8 mouse cellular contexts compared by ENCODE assay signal in genomic region chr15:103214971-103215907, GRCm38 (mm10). TPM values are rescaled to one million over a fixed set of nuclear protein-coding genes. Genes with fewer than 3 reads are reported as not detected.
DNase-seq lines count a peak whose midpoint lies in the region; ATAC-seq and TF ChIP-seq lines count a peak whose summit lies in the region.

No protein-coding gene starts in this region.

- 1% methylated on average over 15 of the region's 15 CpGs for WGBS in hindbrain, embryonic 11.5 days
- WGBS in lung, postnatal 0 days, result under 1% methylated on average over 15 of the region's 15 CpGs

- H3K4me2 ChIP-seq in hindbrain, embryonic 11.5 days (replicated peaks; ENCODE audit: low read depth, low read length), result peak overlapping the region; percentile 53
- H3K4me2 ChIP-seq in lung, postnatal 0 days (replicated peaks; ENCODE audit: low read depth, low read length), result peak overlapping the region; percentile 55

- peak; percentile 76 for TF ChIP-seq EP300 in lung, postnatal 0 days (IDR thresholded peaks at IDR 0.05)

- H3K9ac ChIP-seq in hindbrain, embryonic 11.5 days (ENCODE audit: low read depth, low read length), result peak overlapping the region; percentile 47
- peak overlapping the region; percentile 41; the same call in 1 of the 2 replicates for H3K9ac ChIP-seq in lung, postnatal 0 days (replicated peaks; ENCODE audit: low read depth)

- 0 out of 2 replicates have a peak, but pooled peaks cover 6% of the 10 kb centered on the region for H3K36me3 ChIP-seq in hindbrain, embryonic 11.5 days (ENCODE audit: control insufficient read depth, insufficient read depth, low read length)
- no peaks in the 10 kb centered on the region; the same call in 1 of the 2 replicates for H3K36me3 ChIP-seq in lung, postnatal 0 days (ENCODE audit: insufficient read depth, low read length)

- no peaks in the 10 kb centered on the region for H3K9me3 ChIP-seq in hindbrain, embryonic 11.5 days (ENCODE audit: control insufficient read depth, low read length)
- H3K9me3 ChIP-seq in lung, postnatal 0 days (ENCODE audit: low read length), result no peaks in the 10 kb centered on the region

- H3K27me3 ChIP-seq in hindbrain, embryonic 11.5 days (ENCODE audit: control insufficient read depth, insufficient read depth, low read length), result no peaks in the 10 kb centered on the region
- H3K27me3 ChIP-seq in lung, postnatal 0 days (replicated peaks; ENCODE audit: insufficient read depth, low read length), result no peaks in the 10 kb centered on the region

- peak overlapping the region; percentile 37 for H3K4me3 ChIP-seq in hindbrain, embryonic 11.5 days (ENCODE audit: low read depth, low read length)
- H3K4me3 ChIP-seq in lung, postnatal 0 days (ENCODE audit: low read depth, low read length), result peak overlapping the region; percentile 46

- peak; percentile 97 for ATAC-seq in hindbrain, embryonic 11.5 days (ENCODE audit: low FRiP score)
- peak; percentile 98 for ATAC-seq in lung, postnatal 0 days

- TF ChIP-seq CTCF in lung, postnatal 0 days (IDR thresholded peaks at IDR 0.05), result no peak

- H3K4me1 ChIP-seq in hindbrain, embryonic 11.5 days (replicated peaks; ENCODE audit: control insufficient read depth, insufficient read depth, low read length), result peaks cover 8% of the 10 kb centered on the region
- H3K4me1 ChIP-seq in lung, postnatal 0 days (ENCODE audit: insufficient read depth, low read depth, low read length), result peaks cover 10% of the 10 kb centered on the region; the same call in 1 of the 2 replicates

- H3K27ac ChIP-seq in hindbrain, embryonic 11.5 days (ENCODE audit: low read depth, low read length), result peak overlapping the region; percentile 93
- peak overlapping the region; percentile 87 for H3K27ac ChIP-seq in lung, postnatal 0 days (ENCODE audit: low read length)

- peak; percentile 92 for DNase-seq in MN1 (ENCODE audit: low spot score)
- DNase-seq in cerebellum, adult 9-10 months, result peak; percentile 25
- DNase-seq in frontal cortex, adult 2 months (ENCODE audit: extremely low spot score in 1 of 2, low spot score in 1 of 2), result peak; percentile 70 to 94
- DNase-seq in hindbrain, embryonic 11.5 days (ENCODE audit: low spot score), result peak; percentile 94
- DNase-seq in layer of hippocampus, postnatal 10 days (ENCODE audit: low spot score in 2 of 2), result peak; percentile 87 to 92
- peak; percentile 97 for DNase-seq in lung, postnatal 0 days (ENCODE audit: low spot score)
- DNase-seq in ovary, postnatal 10 days (ENCODE audit: low spot score), result peak; percentile 72
- peak; percentile 97 for DNase-seq in thymus, postnatal 0 days (ENCODE audit: low spot score)

RNA-seq across cellular contexts. Expression of gene Cbx5, which starts 24.4 kb away (rescaled TPM):
- polyA plus RNA-seq in frontal cortex, adult 2 months (2012; rRNA removed), result 70.1 and 79.9 TPM in 2 replicates
- 185 and 204 TPM in 2 replicates for polyA plus RNA-seq in hindbrain, embryonic 11.5 days (2014; fragmentation: Nextera tagmentation; extraction: Ambion mirVana)
- total RNA-seq in layer of hippocampus, postnatal 10 days (2021), result 100 to 1,000 TPM; 181 to 188 TPM
- 27.8 and 29.4 TPM in 2 replicates for polyA plus RNA-seq in lung, postnatal 0 days (2015; fragmentation: Nextera tagmentation; extraction: Ambion mirVana)
- polyA plus RNA-seq in thymus, postnatal 0 days (2015; fragmentation: Nextera tagmentation; extraction: Ambion mirVana), result 55.7 and 60.1 TPM in 2 replicates

RNA-seq across cellular contexts. Expression of gene Hnrnpa1, which starts 25.0 kb away (rescaled TPM):
- 360 and 407 TPM in 2 replicates for polyA plus RNA-seq in frontal cortex, adult 2 months (2012; rRNA removed)
- polyA plus RNA-seq in hindbrain, embryonic 11.5 days (2014; fragmentation: Nextera tagmentation; extraction: Ambion mirVana), result 1,309 and 1,311 TPM in 2 replicates
- 100 to 1,000 TPM; 399 to 417 TPM for total RNA-seq in layer of hippocampus, postnatal 10 days (2021)
- polyA plus RNA-seq in lung, postnatal 0 days (2015; fragmentation: Nextera tagmentation; extraction: Ambion mirVana), result 200 and 211 TPM in 2 replicates
- 683 and 713 TPM in 2 replicates for polyA plus RNA-seq in thymus, postnatal 0 days (2015; fragmentation: Nextera tagmentation; extraction: Ambion mirVana)

RNA-seq across cellular contexts. Expression of gene Nfe2, which starts 43.0 kb away (rescaled TPM):
- polyA plus RNA-seq in frontal cortex, adult 2 months (2012; rRNA removed), result 0.48 TPM in 1 of 2 replicates, not detected in the other
- polyA plus RNA-seq in hindbrain, embryonic 11.5 days (2014; fragmentation: Nextera tagmentation; extraction: Ambion mirVana), result 4.7 and 5.0 TPM in 2 replicates
- total RNA-seq in layer of hippocampus, postnatal 10 days (2021), result under 1 TPM in 1 of 2 experiments, not detected in 1; 0.39 TPM
- polyA plus RNA-seq in lung, postnatal 0 days (2015; fragmentation: Nextera tagmentation; extraction: Ambion mirVana), result 10.5 and 11.2 TPM in 2 replicates
- 8.0 and 9.1 TPM in 2 replicates for polyA plus RNA-seq in thymus, postnatal 0 days (2015; fragmentation: Nextera tagmentation; extraction: Ambion mirVana)

RNA-seq across cellular contexts. Expression of gene Smug1, which starts 48.3 kb away (rescaled TPM):
- 16.1 and 16.3 TPM in 2 replicates for polyA plus RNA-seq in frontal cortex, adult 2 months (2012; rRNA removed)
- 23.9 and 35.8 TPM in 2 replicates for polyA plus RNA-seq in hindbrain, embryonic 11.5 days (2014; fragmentation: Nextera tagmentation; extraction: Ambion mirVana)
- total RNA-seq in layer of hippocampus, postnatal 10 days (2021), result 10 to 100 TPM; 15.1 to 17.4 TPM
- 10.5 and 12.2 TPM in 2 replicates for polyA plus RNA-seq in lung, postnatal 0 days (2015; fragmentation: Nextera tagmentation; extraction: Ambion mirVana)
- 7.5 and 8.9 TPM in 2 replicates for polyA plus RNA-seq in thymus, postnatal 0 days (2015; fragmentation: Nextera tagmentation; extraction: Ambion mirVana)

RNA-seq across cellular contexts. Expression of gene Copz1, which starts 57.3 kb away (rescaled TPM):
- polyA plus RNA-seq in frontal cortex, adult 2 months (2012; rRNA removed), result 141 and 146 TPM in 2 replicates
- 310 and 313 TPM in 2 replicates for polyA plus RNA-seq in hindbrain, embryonic 11.5 days (2014; fragmentation: Nextera tagmentation; extraction: Ambion mirVana)
- 100 to 1,000 TPM; 111 to 112 TPM for total RNA-seq in layer of hippocampus, postnatal 10 days (2021)
- 162 and 163 TPM in 2 replicates for polyA plus RNA-seq in lung, postnatal 0 days (2015; fragmentation: Nextera tagmentation; extraction: Ambion mirVana)
- polyA plus RNA-seq in thymus, postnatal 0 days (2015; fragmentation: Nextera tagmentation; extraction: Ambion mirVana), result 188 and 210 TPM in 2 replicates

Comparison
In these comparisons a context has a peak if more than half of its experiments do, and no peak if none do; other contexts are left out.
1. Peak in every context shown above with its lines: DNase-seq, ATAC-seq, H3K4me3 ChIP-seq and H3K27ac ChIP-seq.
2. DNase-seq: peak in every context shown above with its lines; median percentile 97 in lung, postnatal 0 days; 97 in thymus, postnatal 0 days; 94 in hindbrain, embryonic 11.5 days; 92 in MN1; 90 in layer of hippocampus, postnatal 10 days; 82 in frontal cortex, adult 2 months; 72 in ovary, postnatal 10 days; 25 in cerebellum, adult 9-10 months.